ENCODE assay signal across 24 mouse cellular contexts in genomic region chr6:41824086-41824485, GRCm38 (mm10). TPM values are rescaled to one million over a fixed set of nuclear protein-coding genes. Genes with fewer than 3 reads are reported as not detected.
"Had no signal": no experiment of that assay in that cellular context is flagged by ENCODE, and none has a peak within 500 bp of the region (broad histone marks: within the 10 kb centered on the region; RNA-seq: fewer than 3 reads in every experiment).

No protein-coding gene starts in this region.

- DNase-seq: retina, postnatal 1 day; right cerebral cortex, adult 18-20 months; right cerebral cortex, postnatal 14 days; right cerebral cortex, postnatal 25 days; right cerebral cortex, postnatal 4 days; spleen, adult 18-20 months; thymus, adult 18-20 months; thymus, adult 2 months; thymus, postnatal 14 days; thymus, postnatal 25 days; thymus, postnatal 36 days; thymus, postnatal 4 days had no signal

RNA-seq across cellular contexts. Expression of gene Pip, which starts 23.2 kb away (rescaled TPM):
- polyA plus RNA-seq: neural tube, embryonic 13.5 days; neural tube, embryonic 14.5 days; neural tube, embryonic 15.5 days; small intestine, adult 2 months; spleen, adult 2 months; stomach, embryonic 14.5 days; stomach, embryonic 15.5 days; stomach, embryonic 16.5 days; stomach, postnatal 0 days; testis, adult 2 months; thymus, adult 2 months; thymus, postnatal 0 days; urinary bladder, adult 2 months had no signal

RNA-seq across cellular contexts. Expression of gene Sval2, which starts 28.7 kb away (rescaled TPM):
- polyA plus RNA-seq: neural tube, embryonic 13.5 days; neural tube, embryonic 14.5 days; neural tube, embryonic 15.5 days; small intestine, adult 2 months; spleen, adult 2 months; stomach, embryonic 14.5 days; stomach, embryonic 15.5 days; stomach, embryonic 16.5 days; stomach, postnatal 0 days; testis, adult 2 months; thymus, adult 2 months; thymus, postnatal 0 days; urinary bladder, adult 2 months had no signal

RNA-seq across cellular contexts. Expression of gene Olfr459, which starts 49.1 kb away (rescaled TPM):
- polyA plus RNA-seq: neural tube, embryonic 13.5 days; neural tube, embryonic 14.5 days; neural tube, embryonic 15.5 days; small intestine, adult 2 months; spleen, adult 2 months; stomach, embryonic 14.5 days; stomach, embryonic 15.5 days; stomach, embryonic 16.5 days; stomach, postnatal 0 days; testis, adult 2 months; thymus, adult 2 months; thymus, postnatal 0 days; urinary bladder, adult 2 months had no signal
